Mouse (Mus musculus): Measurements from ENCODE around the gene Tmc6. TPM values are rescaled to one million over a fixed set of nuclear protein-coding genes. Genes with fewer than 3 reads are reported as not detected.

Tmc6 gene
- polyA plus RNA-seq, 1 experiment, result 13.7 TPM

- no peaks in the 10 kb centered on the region; the same call in 1 of the 2 replicates for H3K27me3 ChIP-seq (ENCODE audit: control insufficient read depth, insufficient read depth, low read length)
- WGBS, result 51% methylated on average over 5 of the region's 5 CpGs
- no peak overlapping the region for H3K27ac ChIP-seq (ENCODE audit: insufficient read depth, low read length)
- DNase-seq, result no peak
- H3K4me3 ChIP-seq (replicated peaks; ENCODE audit: insufficient read depth, low read depth, low read length), result no peak overlapping the region
- H3K4me1 ChIP-seq (ENCODE audit: control insufficient read depth, insufficient read depth, low read length), result peaks cover 10% of the 10 kb centered on the region; the same call in 1 of the 2 replicates
- no peak for TF ChIP-seq CTCF (IDR thresholded peaks at IDR 0.05; ENCODE audit: borderline replicate concordance, insufficient read depth, low read depth, low read length)
Measured at GRCm38 (mm10) chr11:117826164-117826563, 44.2 kb upstream of the Tmc6 start.

GRCm38 (mm10) chr11:117825333-117826101, 43.5 kb upstream of the Tmc6 start, which contains the start of the genes Afmid and Tk1:
TSS of gene Afmid (plus strand) at chr11:117825924.
TSS of gene Tk1 (minus strand) at chr11:117826092.
- Histone ChIP-seq H3K27ac (ENCODE audit: insufficient read depth, low read length) (no peak within 1 kb of the TSS), H3K27me3 (ENCODE audit: control insufficient read depth, insufficient read depth, low read length) (no peaks in the 10 kb centered on the region; the same call in 1 of the 2 replicates), H3K4me1 (ENCODE audit: control insufficient read depth, insufficient read depth, low read length) (peaks cover 10% of the 10 kb centered on the region; the same call in 1 of the 2 replicates), H3K4me3 (replicated peaks; ENCODE audit: insufficient read depth, low read depth, low read length) (no peak within 1 kb of the TSS)
- 2% methylated on average over 34 of the region's 34 CpGs for WGBS
- TF ChIP-seq POLR2A (IDR thresholded peaks at IDR 0.05; ENCODE audit: borderline replicate concordance, insufficient read depth, low read length), result no peak
- no peak for TF ChIP-seq CTCF (IDR thresholded peaks at IDR 0.05; ENCODE audit: borderline replicate concordance, insufficient read depth, low read depth, low read length)
- no peak for DNase-seq

- DNase-seq, result peak; percentile 72 to 80
- peaks cover 14% of the 10 kb centered on the region for H3K4me1 ChIP-seq (ENCODE audit: control insufficient read depth, insufficient read depth, low read length)
- TF ChIP-seq CTCF (IDR thresholded peaks at IDR 0.05; ENCODE audit: borderline replicate concordance, insufficient read depth, low read depth, low read length), result peak; percentile 97
- no peak for TF ChIP-seq POLR2A (IDR thresholded peaks at IDR 0.05; ENCODE audit: borderline replicate concordance, insufficient read depth, low read length)
- 4% methylated on average over 23 of the region's 23 CpGs for WGBS
- no peak overlapping the region for H3K27ac ChIP-seq (ENCODE audit: insufficient read depth, low read length)
- no peak overlapping the region for H3K4me3 ChIP-seq (replicated peaks; ENCODE audit: insufficient read depth, low read depth, low read length)
- no peaks in the 10 kb centered on the region; the same call in 1 of the 2 replicates for H3K27me3 ChIP-seq (ENCODE audit: control insufficient read depth, insufficient read depth, low read length)
Measured at GRCm38 (mm10) chr11:117824060-117824969, 42.3 kb upstream of the Tmc6 start.

GRCm38 (mm10) chr11:117823411-117823810, 41.4 kb upstream of the Tmc6 start:
- Histone ChIP-seq H3K27ac (ENCODE audit: insufficient read depth, low read length) (no peak overlapping the region), H3K27me3 (ENCODE audit: control insufficient read depth, insufficient read depth, low read length) (no peaks in the 10 kb centered on the region; the same call in 1 of the 2 replicates), H3K4me1 (ENCODE audit: control insufficient read depth, insufficient read depth, low read length) (peaks cover 17% of the 10 kb centered on the region), H3K4me3 (replicated peaks; ENCODE audit: insufficient read depth, low read depth, low read length) (no peak overlapping the region)
- WGBS, result 95% methylated on average over 6 of the region's 6 CpGs
- TF ChIP-seq CTCF (IDR thresholded peaks at IDR 0.05; ENCODE audit: borderline replicate concordance, insufficient read depth, low read depth, low read length) (no peak), POLR2A (IDR thresholded peaks at IDR 0.05; ENCODE audit: borderline replicate concordance, insufficient read depth, low read length) (no peak)
- DNase-seq, result no peak

- peaks cover 17% of the 10 kb centered on the region for H3K4me1 ChIP-seq (ENCODE audit: control insufficient read depth, insufficient read depth, low read length)
- no peak for DNase-seq
- WGBS, result 82% methylated on average over 7 of the region's 7 CpGs
- no peak overlapping the region for H3K27ac ChIP-seq (ENCODE audit: insufficient read depth, low read length)
- no peak overlapping the region for H3K4me3 ChIP-seq (replicated peaks; ENCODE audit: insufficient read depth, low read depth, low read length)
- H3K27me3 ChIP-seq (ENCODE audit: control insufficient read depth, insufficient read depth, low read length), result no peaks in the 10 kb centered on the region; the same call in 1 of the 2 replicates
- no peak for TF ChIP-seq POLR2A (IDR thresholded peaks at IDR 0.05; ENCODE audit: borderline replicate concordance, insufficient read depth, low read length)
Measured at GRCm38 (mm10) chr11:117822728-117823241, 40.8 kb upstream of the Tmc6 start.

- 93% methylated on average over 9 of the region's 9 CpGs for WGBS
- H3K4me3 ChIP-seq (replicated peaks; ENCODE audit: insufficient read depth, low read depth, low read length), result no peak overlapping the region
- DNase-seq, result no peak
- TF ChIP-seq POLR2A (IDR thresholded peaks at IDR 0.05; ENCODE audit: borderline replicate concordance, insufficient read depth, low read length), result no peak
- no peak for TF ChIP-seq CTCF (IDR thresholded peaks at IDR 0.05; ENCODE audit: borderline replicate concordance, insufficient read depth, low read depth, low read length)
- H3K27ac ChIP-seq (ENCODE audit: insufficient read depth, low read length), result no peak overlapping the region
- peaks cover 17% of the 10 kb centered on the region for H3K4me1 ChIP-seq (ENCODE audit: control insufficient read depth, insufficient read depth, low read length)
- no peaks in the 10 kb centered on the region; the same call in 1 of the 2 replicates for H3K27me3 ChIP-seq (ENCODE audit: control insufficient read depth, insufficient read depth, low read length)
Measured at GRCm38 (mm10) chr11:117821868-117822267, 39.9 kb upstream of the Tmc6 start.

GRCm38 (mm10) chr11:117820173-117820572, 38.2 kb upstream of the Tmc6 start:
- no peak for DNase-seq
- Histone ChIP-seq H3K4me3 (replicated peaks; ENCODE audit: insufficient read depth, low read depth, low read length) (no peak overlapping the region), H3K4me1 (ENCODE audit: control insufficient read depth, insufficient read depth, low read length) (peaks cover 11% of the 10 kb centered on the region), H3K27ac (ENCODE audit: insufficient read depth, low read length) (no peak overlapping the region), H3K27me3 (ENCODE audit: control insufficient read depth, insufficient read depth, low read length) (no peaks in the 10 kb centered on the region)
- TF ChIP-seq CTCF (IDR thresholded peaks at IDR 0.05; ENCODE audit: borderline replicate concordance, insufficient read depth, low read depth, low read length) (no peak), POLR2A (IDR thresholded peaks at IDR 0.05; ENCODE audit: borderline replicate concordance, insufficient read depth, low read length) (no peak)
- WGBS, result 79% methylated on average over 7 of the region's 7 CpGs
